Mouse (Mus musculus) spleen, adult 2 months (tissue): ENCODE results near the gene Depdc5. TPM values are rescaled to one million over a fixed set of nuclear protein-coding genes. Genes with fewer than 3 reads are reported as not detected.
A peak's percentile ranks its signal among the peaks of the same experiment; 100 is the strongest.

Source experiments
- DNase-seq, 2 experiments: peaks; one replicate each; pipeline versions ENCODE4 v3.0.0 to v3.0.0-alpha.2; 2012 to 2021; ENCODE audit warnings: low spot score in 2 of 2, low read depth in 1 of 2
- H3K27ac ChIP-seq: fragments of 200-500 bp; 2 replicates; pipeline ENCODE4 v1.5.1; 2012; ENCODE audit warnings: low read length, inconsistent platforms; ENCODE audit not compliant: insufficient read depth
- H3K27me3 ChIP-seq: fragments of 200-500 bp; 2 replicates; pipeline ENCODE4 v1.6.1; 2012; ENCODE audit warnings: mild to moderate bottlenecking, moderate library complexity, low read length, inconsistent platforms; ENCODE audit not compliant: control insufficient read depth, insufficient read depth
- H3K36me3 ChIP-seq: fragments of 200-500 bp; 2 replicates; pipeline ENCODE4 v1.6.1; 2012; ENCODE audit warnings: mild to moderate bottlenecking, low read length, inconsistent platforms; ENCODE audit not compliant: control insufficient read depth, insufficient read depth
- H3K4me1 ChIP-seq: fragments of 200-500 bp; 2 replicates; pipeline ENCODE4 v1.6.1; 2011; ENCODE audit warnings: inconsistent platforms; ENCODE audit not compliant: control insufficient read depth, insufficient read depth, insufficient read length
- H3K4me3 ChIP-seq: fragments of 200-500 bp; 2 replicates; pipeline ENCODE4 v1.5.1; 2011; ENCODE audit warnings: mild to moderate bottlenecking, inconsistent platforms; ENCODE audit not compliant: insufficient read depth, insufficient read length; ENCODE audit errors: extremely low read depth
- CTCF ChIP-seq: fragments of 200-500 bp; IDR thresholded peaks from 2 replicates; pipeline ENCODE4 v1.5.1; 2011; ENCODE audit warnings: mild to moderate bottlenecking, inconsistent platforms; ENCODE audit not compliant: insufficient read depth, insufficient read length, insufficient replicate concordance; ENCODE audit errors: extremely low read depth
- POLR2A ChIP-seq: fragments of 200-500 bp; IDR thresholded peaks from 2 replicates; pipeline ENCODE4 v1.6.1; 2011; ENCODE audit warnings: low read depth, low read length, inconsistent platforms
- WGBS: fragments of 180-500 bp; shearing (Covaris S2); methylation state at CpG from one replicate; pipeline ENCODE4 v1.1.7; 2018; 5-methylcytosine and 5-hydroxymethylcytosine counted together
- polyA plus RNA-seq: library from polyadenylated mRNA; depleted of rRNA; stranded (reverse); fragments of >200 nt; gene quantifications from 2 replicates; pipeline ENCODE4 v1.2.3, GENCODE M21; 2012

Gene Depdc5
- polyA plus RNA-seq, 1 experiment, result 12.4 TPM

DNA sequence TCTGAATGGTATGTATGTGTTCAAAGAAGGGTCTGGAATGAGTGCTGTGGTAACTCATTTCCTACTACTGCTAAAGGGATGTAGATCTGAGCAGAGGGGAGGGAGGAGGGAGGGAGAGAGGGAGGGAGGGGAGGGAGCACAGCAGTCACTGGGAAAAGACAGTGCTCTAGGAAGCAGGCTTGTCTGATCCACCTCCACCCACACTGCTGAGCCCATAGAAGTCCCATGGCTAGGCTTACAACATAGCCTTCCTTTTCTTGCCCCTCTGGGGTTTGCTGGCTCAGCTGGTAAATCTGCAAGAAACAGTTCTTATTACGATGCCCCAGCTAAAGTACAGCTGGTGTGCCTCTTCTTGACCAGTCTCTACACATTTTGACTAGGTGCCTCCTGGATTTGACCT is 124.4 kb downstream of the Depdc5 start:
- TF ChIP-seq POLR2A (no peak), CTCF (no peak)
- 81% methylated on average over 1 of the region's 1 CpGs for WGBS
- no peak overlapping the region for H3K27ac ChIP-seq

DNA sequence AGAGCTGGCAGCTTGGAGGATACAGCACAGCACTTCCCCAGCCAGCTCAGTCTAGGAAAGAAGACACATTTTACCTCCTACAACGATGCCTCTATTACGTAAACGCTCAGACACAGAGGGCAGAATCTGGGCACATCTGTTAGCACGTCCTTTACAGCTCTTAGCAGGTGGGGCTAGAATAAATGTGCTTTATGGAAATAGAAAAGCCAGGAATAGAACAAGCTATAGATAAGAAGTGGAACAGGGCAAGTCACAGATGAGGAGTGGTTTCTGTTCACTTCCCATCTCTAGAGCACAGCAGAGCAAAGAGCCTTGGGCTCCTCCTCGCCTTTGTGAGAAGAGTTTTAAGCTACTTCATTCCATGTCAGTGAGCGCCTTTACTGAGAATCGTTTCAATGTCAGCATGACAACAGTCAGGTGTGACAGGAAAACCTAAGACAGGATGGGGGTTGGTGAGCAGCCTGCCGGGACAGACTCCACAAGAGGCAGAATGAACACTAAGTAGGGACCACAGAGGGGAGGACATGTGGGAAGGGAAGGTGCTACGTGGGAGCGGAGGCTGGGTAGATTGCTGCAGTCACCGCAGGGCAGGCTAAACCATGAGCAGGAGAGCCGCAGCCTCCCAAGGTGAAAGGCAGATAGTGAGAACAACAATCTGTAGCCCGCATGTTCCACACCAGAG is 126.6 kb downstream of the Depdc5 start:
- H3K27me3 ChIP-seq, result no peaks in the 10 kb centered on the region
- no peaks in the 10 kb centered on the region for H3K4me1 ChIP-seq
- TF ChIP-seq CTCF (no peak), POLR2A (no peak)
- no peak for DNase-seq
- peaks cover 2% of the 10 kb centered on the region; the same call in 1 of the 2 replicates for H3K36me3 ChIP-seq
- H3K27ac ChIP-seq, result no peak overlapping the region
- WGBS, result 85% methylated on average over 13 of the region's 13 CpGs
- H3K4me3 ChIP-seq, result no peak overlapping the region

More for the DNA sequence above, 124.4 kb downstream of the Depdc5 start:
- no peaks in the 10 kb centered on the region for H3K4me1 ChIP-seq
- DNase-seq, result no peak
- H3K4me3 ChIP-seq, result no peak overlapping the region
- H3K27me3 ChIP-seq, result no peaks in the 10 kb centered on the region
- H3K36me3 ChIP-seq, result peaks cover 13% of the 10 kb centered on the region

DNA sequence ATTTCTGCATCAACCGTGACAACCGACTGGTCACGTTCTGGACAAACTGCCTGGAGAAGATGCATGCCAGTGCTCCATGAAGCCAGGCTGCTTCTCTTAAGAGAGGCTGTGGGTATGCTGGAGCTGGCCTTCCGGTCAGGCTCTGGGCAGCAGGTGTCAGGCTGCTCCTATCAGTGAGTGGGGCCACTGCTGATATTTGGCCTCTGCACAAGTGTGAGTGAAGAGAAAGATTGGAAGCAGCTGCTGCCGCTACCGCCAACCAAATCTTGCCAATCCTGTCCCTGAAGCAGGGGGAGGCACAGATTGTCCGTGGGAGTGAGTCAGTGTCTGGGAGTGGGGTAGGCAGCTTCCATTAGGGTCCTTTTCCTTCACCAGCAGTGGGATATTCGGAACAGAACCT is 127.7 kb downstream of the Depdc5 start:
- TF ChIP-seq CTCF, result no peak
- TF ChIP-seq POLR2A, result no peak
- 88% methylated on average over 8 of the region's 8 CpGs for WGBS
- DNase-seq, result no peak
- Histone ChIP-seq H3K4me3 (no peak overlapping the region), H3K27ac (no peak overlapping the region), H3K27me3 (no peaks in the 10 kb centered on the region), H3K4me1 (no peaks in the 10 kb centered on the region), H3K36me3 (peaks cover 2% of the 10 kb centered on the region; the same call in 1 of the 2 replicates)

DNA sequence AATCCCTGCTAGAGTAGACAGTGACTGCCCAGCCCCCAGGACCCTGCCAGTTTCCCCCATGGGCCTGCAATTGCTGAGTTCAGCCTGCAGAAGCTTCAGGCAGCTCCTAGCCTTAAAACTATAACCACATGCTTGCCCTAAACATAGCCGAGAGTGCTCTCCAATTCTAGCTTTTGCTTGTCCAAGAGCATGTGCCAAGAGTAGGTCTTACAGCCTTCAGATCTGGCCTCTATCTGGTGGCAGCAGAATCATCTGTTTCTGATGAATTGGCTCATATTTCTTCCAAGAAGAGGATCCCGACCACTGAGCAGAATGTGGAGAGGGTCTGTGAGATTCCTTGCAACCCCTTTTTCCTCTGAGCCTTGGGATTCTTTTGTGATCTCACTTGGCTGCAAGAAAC is 131.0 kb downstream of the Depdc5 start:
- Histone ChIP-seq H3K27ac (no peak overlapping the region), H3K36me3 (no peaks in the 10 kb centered on the region), H3K4me1 (no peaks in the 10 kb centered on the region), H3K4me3 (no peak overlapping the region), H3K27me3 (no peaks in the 10 kb centered on the region)
- DNase-seq, result no peak
- TF ChIP-seq POLR2A (no peak), CTCF (no peak)
- WGBS, result 64% methylated on average over 2 of the region's 2 CpGs

DNA sequence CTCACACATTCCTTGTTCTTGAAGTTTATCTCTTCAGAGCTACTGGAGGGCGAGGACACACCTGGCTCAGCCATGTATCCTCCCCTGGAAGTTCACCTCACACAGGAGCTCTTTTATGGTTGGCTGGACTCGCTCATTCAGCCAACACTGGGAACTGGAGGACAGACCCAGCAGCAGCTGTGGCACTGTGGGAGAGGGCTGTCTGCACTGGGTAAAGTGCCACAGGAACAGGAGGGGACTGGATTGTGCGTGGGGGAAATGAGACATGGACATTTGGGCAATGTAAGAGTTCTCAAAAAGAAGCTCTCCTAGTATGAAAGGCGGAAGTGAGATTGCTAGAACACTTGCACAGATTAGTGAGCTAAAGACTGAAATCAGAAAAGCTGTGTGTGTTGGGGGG is 132.3 kb downstream of the Depdc5 start:
- TF ChIP-seq POLR2A, result no peak
- WGBS, result 58% methylated on average over 4 of the region's 4 CpGs
- DNase-seq, result no peak
- H3K36me3 ChIP-seq, result no peaks in the 10 kb centered on the region
- H3K4me3 ChIP-seq, result no peak overlapping the region
- H3K27me3 ChIP-seq, result no peaks in the 10 kb centered on the region
- H3K27ac ChIP-seq, result 0 out of 2 replicates have a peak overlapping the region, but pooled peaks have one; percentile 17
- no peaks in the 10 kb centered on the region for H3K4me1 ChIP-seq

DNA sequence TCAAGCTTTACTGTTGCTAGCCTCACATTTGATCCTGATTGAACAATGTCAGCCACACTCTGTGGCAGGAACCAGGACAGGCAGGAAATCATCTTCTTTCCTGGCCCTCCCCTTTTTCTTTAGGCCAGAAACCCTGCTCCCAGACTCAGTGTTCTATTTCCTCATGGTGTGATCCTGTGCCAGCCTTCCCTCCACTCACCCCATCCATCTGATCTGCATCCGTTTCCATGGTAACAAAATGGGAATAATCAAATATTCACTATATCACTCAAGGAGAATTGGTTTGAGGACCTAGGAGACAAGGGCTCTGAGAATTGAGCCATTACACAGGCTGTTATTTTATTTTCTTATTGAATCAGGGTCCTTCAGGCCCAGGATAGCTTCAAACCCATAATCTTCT is 133.1 kb downstream of the Depdc5 start:
- Histone ChIP-seq H3K4me1 (no peaks in the 10 kb centered on the region), H3K36me3 (no peaks in the 10 kb centered on the region), H3K27me3 (no peaks in the 10 kb centered on the region), H3K27ac (no peak overlapping the region), H3K4me3 (no peak overlapping the region)
- no peak for TF ChIP-seq CTCF
- no peak for TF ChIP-seq POLR2A
- 92% methylated on average over 1 of the region's 1 CpGs for WGBS
- DNase-seq, result no peak

DNA sequence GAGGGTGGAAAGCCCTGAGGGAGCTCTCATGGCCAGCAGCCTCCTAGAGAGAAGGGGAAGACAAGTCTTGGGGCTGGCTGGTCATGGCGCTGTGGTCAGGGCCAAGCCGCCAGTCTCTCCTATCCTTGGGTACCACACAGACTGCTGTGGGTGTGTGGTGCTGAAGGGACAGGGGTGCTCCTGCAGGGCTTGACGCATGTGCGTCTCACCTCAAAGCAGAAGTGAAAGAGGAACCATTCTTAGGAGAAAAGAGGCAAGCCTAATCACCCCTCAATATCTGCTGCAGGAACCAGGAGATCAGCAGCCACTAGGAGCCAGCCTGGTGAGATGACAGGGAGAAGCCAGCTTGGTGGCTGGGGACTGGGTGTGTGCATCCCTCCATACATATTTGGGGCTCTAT is 134.2 kb downstream of the Depdc5 start:
- TF ChIP-seq POLR2A (no peak), CTCF (no peak)
- H3K4me1 ChIP-seq, result no peaks in the 10 kb centered on the region
- no peaks in the 10 kb centered on the region for H3K36me3 ChIP-seq
- no peak overlapping the region for H3K4me3 ChIP-seq
- DNase-seq, result peak; percentile 55 to 78
- H3K27ac ChIP-seq, result no peak overlapping the region
- H3K27me3 ChIP-seq, result no peaks in the 10 kb centered on the region
- WGBS, result 1% methylated on average over 4 of the region's 4 CpGs
